Mouse (Mus musculus) heart, embryonic 14.5 days (tissue): Measurements from ENCODE around the gene Mfsd2b. TPM values are rescaled to one million over a fixed set of nuclear protein-coding genes. Genes with fewer than 3 reads are reported as not detected.

ENCODE experiments used
- polyA plus RNA-seq: library from polyadenylated mRNA; unstranded; fragments of >200 nt; fragmentation: Nextera tagmentation; extraction: Ambion mirVana; gene quantifications from 2 replicates; pipeline ENCODE4 v1.2.1, GENCODE M21; 2014

Gene Mfsd2b
- polyA plus RNA-seq, 1 experiment from 2014 or later, result 1.8 TPM

Other genes with a start within 250 kb of the Mfsd2b start
- 0.24 and 0.39 TPM in 2 replicates for gene Fam228a, start 135.9 kb downstream of the Mfsd2b start, polyA plus RNA-seq
- gene Pfn4, start 105.3 kb downstream of the Mfsd2b start, polyA plus RNA-seq, result 2.6 and 2.8 TPM in 2 replicates
- gene Fam228b, start 105.1 kb downstream of the Mfsd2b start, polyA plus RNA-seq, result 4.6 TPM in 2 replicates
- 150 and 173 TPM in 2 replicates for gene Sf3b6, start 56.8 kb downstream of the Mfsd2b start, polyA plus RNA-seq
- gene Fkbp1b, start 32.8 kb downstream of the Mfsd2b start, polyA plus RNA-seq, result 11.4 and 13.0 TPM in 2 replicates
- gene Wdcp, start 31.1 kb downstream of the Mfsd2b start, polyA plus RNA-seq, result 13.8 and 14.4 TPM in 2 replicates
- 31.1 and 34.2 TPM in 2 replicates for gene Ubxn2a, start 33.3 kb upstream of the Mfsd2b start, polyA plus RNA-seq
- gene Atad2b, start 43.0 kb upstream of the Mfsd2b start, polyA plus RNA-seq, result 13.0 and 15.0 TPM in 2 replicates